Comparison of ENCODE assay signal across 26 mouse cellular contexts in the genomic region with DNA sequence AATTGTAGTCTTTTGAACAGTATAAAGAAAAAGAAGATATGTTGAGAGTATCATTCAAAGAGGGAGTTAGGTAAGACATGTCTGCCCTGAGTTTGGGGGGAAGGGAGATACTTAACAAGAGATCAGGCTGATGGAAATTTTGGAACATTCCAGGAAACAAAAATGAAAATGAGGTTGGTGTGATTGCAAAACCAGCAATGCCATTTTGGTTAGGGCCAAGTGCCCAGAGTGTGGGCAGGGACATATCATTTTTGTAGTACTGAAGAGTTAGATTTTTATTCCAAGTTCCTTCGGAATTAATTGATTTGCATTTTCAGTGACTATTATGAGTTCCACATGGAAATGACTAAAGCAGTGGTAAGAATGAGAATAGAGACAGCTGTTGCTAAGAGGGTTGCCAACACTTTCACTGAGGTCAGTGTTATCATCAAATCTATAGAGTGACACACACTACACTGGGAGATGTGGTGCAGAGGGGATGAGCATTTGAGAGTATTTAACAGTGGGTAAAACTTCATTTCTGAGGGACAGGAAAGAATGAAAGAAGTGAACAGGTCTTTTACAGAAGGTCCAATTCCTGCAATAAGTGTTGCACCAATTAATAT.
A peak's percentile ranks its signal among the peaks of the same experiment; 100 is the strongest.
DNase-seq lines count a peak whose midpoint lies in the region; ATAC-seq and TF ChIP-seq lines count a peak whose summit lies in the region.
"Had no signal": no experiment of that assay in that cellular context is flagged by ENCODE, and none has a peak within 500 bp of the region (broad histone marks: within the 10 kb centered on the region; RNA-seq: fewer than 3 reads in every experiment).

No protein-coding gene starts in this region.

- DNase-seq in 3T3-L1 (ENCODE audit: low read depth, low spot score) (peak; percentile 41), 416B (ENCODE audit: low read depth) (peak; percentile 8)
- DNase-seq in Muller cell, postnatal 12 days (ENCODE audit: inconsistent ontology term), result peak; percentile 57
- DNase-seq in fibroblast of lung, adult 2 months (ENCODE audit: low read depth), result peak; percentile 32
- DNase-seq in cerebellum, postnatal 10 days, result no peak
- no peak for DNase-seq in stomach, postnatal 0 days (ENCODE audit: low spot score)
- DNase-seq in heart, postnatal 36 days, result no peak
- DNase-seq: adrenal gland, adult 8-10 months; adrenal gland, postnatal 14 days; adrenal gland, postnatal 36 days; cerebellum, adult 11-12 months; cerebellum, adult 2 months; cerebellum, adult 9-10 months; cerebellum, postnatal 14 days; cerebellum, postnatal 36 days; embryo, embryonic 11 days; forebrain, postnatal 0 days had no signal

- H3K36me3 ChIP-seq in midbrain, embryonic 13.5 days, result no peaks in the 10 kb centered on the region
- no peaks in the 10 kb centered on the region for H3K36me3 ChIP-seq in stomach, postnatal 0 days (ENCODE audit: control insufficient read depth, insufficient read depth, low read length)
- H3K36me3 ChIP-seq: embryonic facial prominence, embryonic 12.5 days; embryonic facial prominence, embryonic 15.5 days; forebrain, embryonic 15.5 days; G1E had no signal

- TF ChIP-seq CTCF in stomach, postnatal 0 days (IDR thresholded peaks at IDR 0.05; ENCODE audit: low read depth), result no peak

- TF ChIP-seq EP300 in stomach, postnatal 0 days (optimal IDR thresholded peaks at IDR 0.05), result no peak

- H3K9ac ChIP-seq in midbrain, embryonic 13.5 days (replicated peaks), result no peak overlapping the region
- no peak overlapping the region for H3K9ac ChIP-seq in stomach, postnatal 0 days (ENCODE audit: low read length)
- H3K9ac ChIP-seq: embryonic facial prominence, embryonic 12.5 days; embryonic facial prominence, embryonic 15.5 days; forebrain, embryonic 13.5 days; forebrain, embryonic 15.5 days; forebrain, postnatal 0 days had no signal

- no peaks in the 10 kb centered on the region for H3K27me3 ChIP-seq in midbrain, embryonic 13.5 days
- H3K27me3 ChIP-seq in stomach, postnatal 0 days (ENCODE audit: control insufficient read depth, insufficient read depth, low read length), result no peaks in the 10 kb centered on the region
- H3K27me3 ChIP-seq: CH12.LX; embryonic facial prominence, embryonic 12.5 days; embryonic facial prominence, embryonic 15.5 days; forebrain, embryonic 13.5 days; forebrain, embryonic 15.5 days had no signal

- H3K4me3 ChIP-seq in midbrain, embryonic 13.5 days (replicated peaks), result no peak overlapping the region
- H3K4me3 ChIP-seq in stomach, postnatal 0 days (ENCODE audit: low read depth, low read length), result no peak overlapping the region
- H3K4me3 ChIP-seq: embryonic facial prominence, embryonic 12.5 days; embryonic facial prominence, embryonic 15.5 days; erythroblast, embryonic 14.5 days; forebrain, embryonic 13.5 days; forebrain, embryonic 15.5 days had no signal

- no peaks in the 10 kb centered on the region for H3K4me1 ChIP-seq in midbrain, embryonic 13.5 days (replicated peaks)
- no peaks in the 10 kb centered on the region for H3K4me1 ChIP-seq in stomach, postnatal 0 days (replicated peaks; ENCODE audit: control insufficient read depth, insufficient read depth)
- H3K4me1 ChIP-seq: embryonic facial prominence, embryonic 12.5 days; embryonic facial prominence, embryonic 15.5 days; forebrain, embryonic 13.5 days; forebrain, embryonic 15.5 days had no signal

- no peak overlapping the region for H3K27ac ChIP-seq in midbrain, embryonic 13.5 days
- H3K27ac ChIP-seq in stomach, postnatal 0 days (replicated peaks), result no peak overlapping the region
- H3K27ac ChIP-seq: embryonic facial prominence, embryonic 12.5 days; embryonic facial prominence, embryonic 15.5 days; forebrain, embryonic 13.5 days; forebrain, embryonic 15.5 days had no signal

- intact Hi-C loops in heart, postnatal 36 days (cut with DNase I), result no loop called here

- 98% methylated on average over 1 of the region's 1 CpGs for WGBS in midbrain, embryonic 13.5 days
- 80% methylated on average over 1 of the region's 1 CpGs for WGBS in stomach, postnatal 0 days

- ATAC-seq in midbrain, embryonic 13.5 days, result no peak
- ATAC-seq in stomach, postnatal 0 days (ENCODE audit: low FRiP score, low TSS enrichment), result no peak
- ATAC-seq: CD4-positive, CD25-positive, alpha-beta regulatory T cell, adult 4 months; forebrain, embryonic 13.5 days; forebrain, embryonic 15.5 days; forebrain, postnatal 0 days had no signal

- H3K9me3 ChIP-seq in midbrain, embryonic 13.5 days, result no peaks in the 10 kb centered on the region
- no peaks in the 10 kb centered on the region for H3K9me3 ChIP-seq in stomach, postnatal 0 days (ENCODE audit: control insufficient read depth, low read length)
- H3K9me3 ChIP-seq: embryonic facial prominence, embryonic 12.5 days; embryonic facial prominence, embryonic 15.5 days; forebrain, embryonic 13.5 days; forebrain, embryonic 15.5 days; G1E had no signal

- no peak overlapping the region for H3K4me2 ChIP-seq in midbrain, embryonic 13.5 days (replicated peaks)
- no peak overlapping the region for H3K4me2 ChIP-seq in stomach, postnatal 0 days (replicated peaks; ENCODE audit: low read depth)
- H3K4me2 ChIP-seq: embryonic facial prominence, embryonic 12.5 days; embryonic facial prominence, embryonic 15.5 days; forebrain, embryonic 13.5 days; forebrain, embryonic 15.5 days had no signal

Comparison
In these comparisons a context has a peak if more than half of its experiments do, and no peak if none do; other contexts are left out.
1. DNase-seq: peak in 3T3-L1 (single experiment), 416B (single experiment), Muller cell, postnatal 12 days (single experiment) and fibroblast of lung, adult 2 months (single experiment); none in cerebellum, postnatal 10 days (0 of 2), stomach, postnatal 0 days (single experiment) and heart, postnatal 36 days (0 of 2).